Mouse (Mus musculus): ENCODE measurements around the gene Hs3st3a1.

DNA sequence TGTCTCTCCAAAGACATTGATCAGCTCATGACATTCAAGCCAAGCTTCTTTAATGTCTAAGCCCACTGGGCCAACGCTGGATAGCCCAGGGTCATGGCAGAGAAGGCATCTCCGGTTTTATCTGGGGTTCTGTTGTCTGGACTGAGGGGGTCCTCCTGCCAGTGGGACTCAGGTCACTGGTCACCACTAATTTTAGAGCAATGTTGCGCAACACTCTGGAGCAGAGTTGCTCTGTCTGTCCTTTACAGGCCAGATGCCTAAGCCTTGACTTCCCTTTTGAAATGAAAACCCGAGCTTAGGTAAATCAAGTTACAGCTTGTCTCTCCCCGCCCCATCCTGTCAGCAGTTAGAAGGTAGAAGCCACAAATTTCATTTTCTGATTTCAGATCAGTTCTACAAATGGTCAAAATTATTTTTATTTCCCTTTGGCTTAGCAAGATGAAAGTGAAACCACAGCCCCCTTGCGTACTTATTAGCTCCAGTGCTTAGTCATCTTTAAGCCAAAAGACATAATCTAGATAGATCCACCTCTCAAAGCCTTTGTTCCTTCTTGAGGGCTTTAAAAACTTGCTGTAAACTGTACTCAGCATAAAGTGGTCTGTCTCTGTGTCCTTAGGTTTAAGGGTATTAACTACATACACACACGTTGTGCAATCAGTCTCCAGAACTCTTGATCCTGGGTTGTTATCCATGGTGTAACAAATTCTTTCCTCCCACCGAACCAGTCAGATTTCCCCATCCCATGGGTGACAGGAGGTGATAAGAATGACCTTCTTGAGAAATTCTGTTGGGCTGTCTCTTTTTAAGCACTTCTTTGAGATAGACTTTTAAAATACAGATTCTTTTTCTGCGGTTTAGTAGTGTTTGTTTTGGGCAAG lies 81.8 kb downstream of the Hs3st3a1 start:
- TF ChIP-seq POLR2A (IDR thresholded peaks at IDR 0.05; ENCODE audit: borderline replicate concordance, control insufficient read depth, low read depth, low read length): no peak
- TF ChIP-seq CTCF (IDR thresholded peaks at IDR 0.05; ENCODE audit: control insufficient read depth, insufficient read depth, low read length): no peak

Data from bone marrow, adult 2 months (tissue).